ENCODE assay signal across 9 mouse cellular contexts in genomic region chr15:19360650-19361049, GRCm38 (mm10).
A peak's percentile ranks its signal among the peaks of the same experiment; 100 is the strongest.
DNase-seq lines count a peak whose midpoint lies in the region; ATAC-seq and TF ChIP-seq lines count a peak whose summit lies in the region.
"Had no signal": no experiment of that assay in that cellular context is flagged by ENCODE, and none has a peak within 500 bp of the region (broad histone marks: within the 10 kb centered on the region; RNA-seq: fewer than 3 reads in every experiment).

No protein-coding gene starts in this region.

- intact Hi-C loops in gastrocnemius, adult 2 months (cut with DNase I): no loop called here

- no peak for DNase-seq in forebrain, embryonic 10.5 days (ENCODE audit: extremely low spot score, low spot score)
- DNase-seq in ES-CJ7 (ENCODE audit: low read depth, low spot score): peak; percentile 69
- peak; percentile 17 for DNase-seq in forelimb bud, embryonic 11.5 days (ENCODE audit: low read depth, low spot score)
- peak; percentile 49 for DNase-seq in limb, embryonic 14.5 days (ENCODE audit: low spot score)
- DNase-seq in urinary bladder, postnatal 25 days (ENCODE audit: low spot score): no peak
- DNase-seq in gastrocnemius, adult 2 months: no peak

- H3K9me3 ChIP-seq in forebrain, embryonic 13.5 days (replicated peaks): no peaks in the 10 kb centered on the region
- no peaks in the 10 kb centered on the region for H3K9me3 ChIP-seq in forebrain, embryonic 10.5 days
- H3K9me3 ChIP-seq in limb, embryonic 14.5 days (ENCODE audit: control insufficient read depth, low read length): no peaks in the 10 kb centered on the region
- H3K9me3 ChIP-seq: liver, embryonic 15.5 days had no signal

- no peaks in the 10 kb centered on the region for H3K36me3 ChIP-seq in forebrain, embryonic 13.5 days (ENCODE audit: poor library complexity, severe bottlenecking)
- H3K36me3 ChIP-seq in forebrain, embryonic 10.5 days (replicated peaks): no peaks in the 10 kb centered on the region
- no peaks in the 10 kb centered on the region for H3K36me3 ChIP-seq in limb, embryonic 14.5 days (ENCODE audit: control insufficient read depth, insufficient read depth, low read length)
- H3K36me3 ChIP-seq: liver, embryonic 15.5 days had no signal

- no peaks in the 10 kb centered on the region for H3K4me1 ChIP-seq in forebrain, embryonic 13.5 days
- no peaks in the 10 kb centered on the region for H3K4me1 ChIP-seq in forebrain, embryonic 10.5 days
- no peaks in the 10 kb centered on the region for H3K4me1 ChIP-seq in limb, embryonic 14.5 days (ENCODE audit: control insufficient read depth, insufficient read depth, low read length)
- H3K4me1 ChIP-seq: liver, embryonic 15.5 days had no signal

- no peak for TF ChIP-seq CTCF in gastrocnemius, adult 2 months (IDR thresholded peaks at IDR 0.05)

- TF ChIP-seq POLR2A in limb, embryonic 14.5 days (IDR thresholded peaks at IDR 0.05; ENCODE audit: borderline replicate concordance, extremely low read depth, insufficient read depth, insufficient read length): no peak

- H3K4me3 ChIP-seq in forebrain, embryonic 13.5 days: no peak overlapping the region
- no peak overlapping the region for H3K4me3 ChIP-seq in forebrain, embryonic 10.5 days
- H3K4me3 ChIP-seq in limb, embryonic 14.5 days (replicated peaks; ENCODE audit: low read length): no peak overlapping the region
- no peak overlapping the region for H3K4me3 ChIP-seq in gastrocnemius, adult 2 months
- H3K4me3 ChIP-seq: liver, embryonic 15.5 days had no signal

- WGBS in forebrain, embryonic 13.5 days: 28% methylated on average over 3 of the region's 3 CpGs
- WGBS in forebrain, embryonic 10.5 days: 35% methylated on average over 3 of the region's 3 CpGs
- WGBS in limb, embryonic 14.5 days: 34% methylated on average over 3 of the region's 3 CpGs

- H3K9ac ChIP-seq in forebrain, embryonic 13.5 days: no peak overlapping the region
- no peak overlapping the region for H3K9ac ChIP-seq in limb, embryonic 14.5 days (ENCODE audit: low read depth, low read length, severe bottlenecking)
- H3K9ac ChIP-seq: liver, embryonic 15.5 days had no signal

- no peaks in the 10 kb centered on the region for H3K27me3 ChIP-seq in forebrain, embryonic 13.5 days
- no peaks in the 10 kb centered on the region for H3K27me3 ChIP-seq in forebrain, embryonic 10.5 days (ENCODE audit: poor library complexity, severe bottlenecking)
- H3K27me3 ChIP-seq in limb, embryonic 14.5 days (ENCODE audit: control insufficient read depth, insufficient read depth, low read length): no peaks in the 10 kb centered on the region
- H3K27me3 ChIP-seq: liver, embryonic 15.5 days had no signal

- H3K27ac ChIP-seq in forebrain, embryonic 13.5 days: no peak overlapping the region
- no peak overlapping the region for H3K27ac ChIP-seq in forebrain, embryonic 10.5 days
- no peak overlapping the region for H3K27ac ChIP-seq in limb, embryonic 14.5 days (replicated peaks; ENCODE audit: low read depth, low read length)
- H3K27ac ChIP-seq in gastrocnemius, adult 2 months: no peak overlapping the region
- H3K27ac ChIP-seq: liver, embryonic 15.5 days had no signal

- ATAC-seq in forebrain, embryonic 13.5 days: peak; percentile 83
- no peak for ATAC-seq in limb, embryonic 14.5 days (ENCODE audit: low FRiP score, low read depth)
- no peak for ATAC-seq in megakaryocyte-erythroid progenitor cell, adult 5-6 weeks (replicated peaks; ENCODE audit: low FRiP score, low TSS enrichment, poor library complexity, severe bottlenecking)

- no peak overlapping the region for H3K4me2 ChIP-seq in forebrain, embryonic 13.5 days
- no peak overlapping the region for H3K4me2 ChIP-seq in limb, embryonic 14.5 days (replicated peaks; ENCODE audit: low read depth, low read length, severe bottlenecking)
- H3K4me2 ChIP-seq: liver, embryonic 15.5 days had no signal

Comparison
In these comparisons a context has a peak if more than half of its experiments do, and no peak if none do; other contexts are left out.
1. DNase-seq: peak in ES-CJ7 (single experiment), forelimb bud, embryonic 11.5 days (single experiment) and limb, embryonic 14.5 days (single experiment); none in forebrain, embryonic 10.5 days (single experiment), urinary bladder, postnatal 25 days (single experiment) and gastrocnemius, adult 2 months (single experiment).